Mouse (Mus musculus): Measurements from ENCODE around the gene Klhl10. TPM values are rescaled to one million over a fixed set of nuclear protein-coding genes. Genes with fewer than 3 reads are reported as not detected.

The Klhl10 gene
- total and polyA plus RNA-seq, 3 experiments = 0.50 to 1.0 (median 0.86) TPM

GRCm38 (mm10) chr11:100404456-100405074 is 37.2 kb upstream of the Klhl10 start:
- H3K9ac ChIP-seq (ENCODE audit: low read depth, low read length) = no peak overlapping the region
- peaks cover 23% of the 10 kb centered on the region for H3K4me1 ChIP-seq (ENCODE audit: control insufficient read depth, insufficient read depth, low read length)
- H3K27me3 ChIP-seq (ENCODE audit: control insufficient read depth, insufficient read depth, low read length) = no peaks in the 10 kb centered on the region
- no peak overlapping the region; the same call in 1 of the 2 replicates for H3K27ac ChIP-seq
- intact Hi-C loops (cut with DNase I) = no loop called here
- 78% methylated on average over 3 of the region's 3 CpGs for WGBS
- H3K4me3 ChIP-seq = no peak overlapping the region
- no peak for TF ChIP-seq POLR2A (IDR thresholded peaks at IDR 0.05; ENCODE audit: insufficient read depth, low read depth, low read length)
- no peak for TF ChIP-seq EP300 (IDR thresholded peaks at IDR 0.05; ENCODE audit: insufficient read depth, low read depth, low read length)
- no peak for DNase-seq
- no peaks in the 10 kb centered on the region for H3K79me2 ChIP-seq (replicated peaks; ENCODE audit: control insufficient read depth, insufficient read depth, low read length)
- no peaks in the 10 kb centered on the region for H3K36me3 ChIP-seq (ENCODE audit: control insufficient read depth, insufficient read depth, low read length)

DNA sequence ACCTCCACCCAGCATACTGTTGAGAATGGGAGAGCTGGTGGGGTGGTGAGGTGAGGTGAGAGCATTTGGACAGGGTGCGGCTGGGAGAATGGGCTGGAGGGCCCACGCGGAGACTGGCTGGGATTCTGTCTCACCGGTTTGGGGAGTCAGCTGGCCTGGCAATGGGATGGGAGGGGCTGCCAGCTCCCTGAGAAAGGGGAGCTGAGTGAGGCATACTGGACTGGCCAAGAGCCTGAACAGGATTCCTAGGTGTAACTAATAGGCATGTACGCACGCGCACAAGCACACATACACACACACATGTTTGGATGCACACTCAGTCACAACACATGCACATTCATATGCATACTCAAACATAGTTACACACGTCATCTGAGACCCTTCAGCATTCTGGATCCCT is 35.4 kb upstream of the Klhl10 start:
- TF ChIP-seq CTCF (IDR thresholded peaks at IDR 0.05) (no peak), EP300 (IDR thresholded peaks at IDR 0.05; ENCODE audit: insufficient read depth, low read depth, low read length) (no peak), POLR2A (IDR thresholded peaks at IDR 0.05; ENCODE audit: insufficient read depth, low read depth, low read length) (no peak)
- Histone ChIP-seq H3K27me3 (ENCODE audit: control insufficient read depth, insufficient read depth, low read length) (no peaks in the 10 kb centered on the region), H3K36me3 (ENCODE audit: control insufficient read depth, insufficient read depth, low read length) (no peaks in the 10 kb centered on the region), H3K79me2 (replicated peaks; ENCODE audit: control insufficient read depth, insufficient read depth, low read length) (no peaks in the 10 kb centered on the region), H3K27ac (no peak overlapping the region), H3K9ac (ENCODE audit: low read depth, low read length) (no peak overlapping the region), H3K4me3 (no peak overlapping the region), H3K4me1 (ENCODE audit: control insufficient read depth, insufficient read depth, low read length) (peaks cover 13% of the 10 kb centered on the region)
- no peak for DNase-seq
- WGBS = 85% methylated on average over 8 of the region's 8 CpGs
- intact Hi-C loops (cut with DNase I) = no loop called here

DNA sequence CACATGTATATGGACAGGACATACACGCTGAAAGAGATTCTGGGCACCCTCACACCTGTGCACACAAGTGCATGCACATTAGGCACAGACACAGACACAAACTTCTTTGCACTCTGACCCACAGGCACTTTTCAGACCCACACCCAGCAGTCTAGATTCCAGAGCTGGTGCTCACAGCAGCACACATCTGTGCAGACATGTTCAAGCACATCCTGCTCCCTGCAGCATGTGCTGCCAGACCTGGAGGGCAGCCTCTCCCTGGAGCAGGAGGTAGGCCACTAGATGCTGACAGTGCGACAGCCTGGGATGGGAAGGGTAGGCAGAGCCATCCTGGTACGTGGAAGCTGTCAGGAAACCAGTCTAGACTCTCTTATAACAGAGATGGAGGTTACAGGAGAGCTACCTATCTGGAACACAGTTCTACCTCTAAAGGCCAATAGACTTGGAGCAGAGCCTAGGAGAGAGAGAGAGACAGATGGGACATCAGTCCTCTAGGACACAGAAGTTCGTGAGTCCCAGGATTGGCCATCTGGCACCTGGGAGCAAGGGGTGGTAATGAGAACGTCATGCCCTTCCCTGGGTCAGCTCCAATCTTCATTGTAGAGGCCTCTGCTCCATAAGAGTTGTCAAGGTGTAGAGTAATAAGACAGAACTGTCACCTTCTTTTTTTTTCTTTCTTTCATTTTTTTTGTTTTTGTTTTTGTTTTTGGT is 34.6 kb upstream of the Klhl10 start:
- Histone ChIP-seq H3K9ac (ENCODE audit: low read depth, low read length) (no peak overlapping the region), H3K79me2 (replicated peaks; ENCODE audit: control insufficient read depth, insufficient read depth, low read length) (no peaks in the 10 kb centered on the region), H3K36me3 (ENCODE audit: control insufficient read depth, insufficient read depth, low read length) (no peaks in the 10 kb centered on the region), H3K27ac (no peak overlapping the region), H3K4me1 (ENCODE audit: control insufficient read depth, insufficient read depth, low read length) (peaks cover 10% of the 10 kb centered on the region), H3K27me3 (ENCODE audit: control insufficient read depth, insufficient read depth, low read length) (no peaks in the 10 kb centered on the region), H3K4me3 (no peak overlapping the region)
- DNase-seq = no peak
- WGBS = 75% methylated on average over 5 of the region's 5 CpGs
- intact Hi-C loops (cut with DNase I) = no loop called here
- no peak for TF ChIP-seq EP300 (IDR thresholded peaks at IDR 0.05; ENCODE audit: insufficient read depth, low read depth, low read length)
- no peak for TF ChIP-seq POLR2A (IDR thresholded peaks at IDR 0.05; ENCODE audit: insufficient read depth, low read depth, low read length)
- no peak for TF ChIP-seq CTCF (IDR thresholded peaks at IDR 0.05)

DNA sequence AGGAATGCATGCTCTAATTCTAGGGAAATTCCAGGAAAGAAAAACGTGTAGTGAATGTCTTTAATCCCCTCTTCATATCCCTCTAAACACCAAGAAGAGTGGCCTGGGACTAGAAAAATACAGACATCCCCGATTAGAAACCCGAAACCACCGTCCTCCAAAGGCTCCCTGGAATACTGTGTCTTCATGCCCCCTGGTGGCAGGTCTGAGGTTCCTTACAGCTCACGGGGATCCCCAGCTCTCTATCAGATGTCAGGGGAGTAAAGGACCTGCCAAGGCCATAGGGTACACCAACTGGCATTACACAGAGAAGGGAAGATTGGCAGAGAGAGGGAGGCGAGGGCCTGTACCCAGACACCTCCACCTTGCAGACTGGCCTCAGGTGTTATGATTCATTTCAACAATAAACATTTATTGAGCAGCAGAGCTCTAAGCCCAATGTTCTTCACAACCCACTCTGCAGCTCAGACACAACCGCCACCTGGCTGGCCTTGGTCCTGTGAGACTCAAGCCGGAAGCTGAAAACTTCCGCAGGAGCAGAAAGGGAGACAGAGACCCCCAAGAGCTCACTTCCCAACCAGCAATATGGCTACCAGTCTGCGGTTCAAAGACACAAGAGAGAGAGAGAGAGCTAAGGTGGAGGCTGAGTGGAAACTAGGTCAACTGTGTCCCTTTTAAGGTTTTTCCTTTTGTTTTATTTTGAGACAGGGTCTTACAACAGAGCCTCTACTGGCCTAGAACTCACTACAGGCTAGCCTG is 33.5 kb upstream of the Klhl10 start:
- TF ChIP-seq EP300 (IDR thresholded peaks at IDR 0.05; ENCODE audit: insufficient read depth, low read depth, low read length) = peak; percentile 90; the same call in 1 of the 2 replicates
- TF ChIP-seq CTCF (IDR thresholded peaks at IDR 0.05) = peak; percentile 94; the same call in 1 of the 2 replicates
- no peak for TF ChIP-seq POLR2A (IDR thresholded peaks at IDR 0.05; ENCODE audit: insufficient read depth, low read depth, low read length)
- Histone ChIP-seq H3K4me3 (no peak overlapping the region), H3K27me3 (ENCODE audit: control insufficient read depth, insufficient read depth, low read length) (no peaks in the 10 kb centered on the region), H3K36me3 (ENCODE audit: control insufficient read depth, insufficient read depth, low read length) (no peaks in the 10 kb centered on the region), H3K9ac (ENCODE audit: low read depth, low read length) (no peak overlapping the region), H3K79me2 (replicated peaks; ENCODE audit: control insufficient read depth, insufficient read depth, low read length) (no peaks in the 10 kb centered on the region), H3K4me1 (ENCODE audit: control insufficient read depth, insufficient read depth, low read length) (peaks cover 8% of the 10 kb centered on the region), H3K27ac (no peak overlapping the region)
- intact Hi-C loops (cut with DNase I) = loop anchor here (1.0 kb wide), 1 partner anchor 46 kb away; no protein-coding TSS in a partner anchor
- WGBS = 38% methylated on average over 10 of the region's 10 CpGs
- DNase-seq = peak; percentile 73 to 78

GRCm38 (mm10) chr11:100408835-100409462 is 32.8 kb upstream of the Klhl10 start:
- H3K36me3 ChIP-seq (ENCODE audit: control insufficient read depth, insufficient read depth, low read length) = no peaks in the 10 kb centered on the region
- no peaks in the 10 kb centered on the region for H3K27me3 ChIP-seq (ENCODE audit: control insufficient read depth, insufficient read depth, low read length)
- 93% methylated on average over 12 of the region's 12 CpGs for WGBS
- no peak for DNase-seq
- no peak overlapping the region for H3K27ac ChIP-seq
- H3K79me2 ChIP-seq (replicated peaks; ENCODE audit: control insufficient read depth, insufficient read depth, low read length) = no peaks in the 10 kb centered on the region
- H3K9ac ChIP-seq (ENCODE audit: low read depth, low read length) = no peak overlapping the region
- intact Hi-C loops (cut with DNase I) = loop anchor here (1.0 kb wide), 1 partner anchor 47 kb away; no protein-coding TSS in a partner anchor
- peaks cover 6% of the 10 kb centered on the region for H3K4me1 ChIP-seq (ENCODE audit: control insufficient read depth, insufficient read depth, low read length)
- TF ChIP-seq EP300 (IDR thresholded peaks at IDR 0.05; ENCODE audit: insufficient read depth, low read depth, low read length) (no peak), POLR2A (IDR thresholded peaks at IDR 0.05; ENCODE audit: insufficient read depth, low read depth, low read length) (no peak)
- H3K4me3 ChIP-seq = no peak overlapping the region

Data from heart, adult 2 months (tissue).